Mouse (Mus musculus) limb, embryonic 14.5 days (tissue): ENCODE data around the gene Akap2. TPM values are rescaled to one million over a fixed set of nuclear protein-coding genes. Genes with fewer than 3 reads are reported as not detected.
A peak's percentile ranks its signal among the peaks of the same experiment; 100 is the strongest.

Experiments used
- ATAC-seq: fragments of 200-750 bp; cut with Nextera tagmentation; 2 replicates; pipeline ENCODE4 v1.8.0; 2017; ENCODE audit warnings: low read depth, moderate number of reproducible peaks, moderate TSS enrichment; ENCODE audit not compliant: low FRiP score
- DNase-seq: peaks from one replicate; pipeline ENCODE4 v3.0.0-alpha.2; 2015; ENCODE audit warnings: low spot score
- H3K27ac ChIP-seq: fragments of 300-500 bp; sonication (generic); replicated peaks from 2 replicates; pipeline ENCODE4 v1.5.1; 2014; ENCODE audit warnings: low read depth, mild to moderate bottlenecking, low read length, moderate library complexity, mixed read lengths
- H3K27me3 ChIP-seq: fragments of 300-500 bp; sonication (generic); 2 replicates; pipeline ENCODE4 v1.6.1; 2014; ENCODE audit warnings: low read length, mixed read lengths; ENCODE audit not compliant: control insufficient read depth, insufficient read depth
- H3K36me3 ChIP-seq: fragments of 300-500 bp; sonication (generic); 2 replicates; pipeline ENCODE4 v1.6.1; 2014; ENCODE audit warnings: mild to moderate bottlenecking, low read length, moderate library complexity, mixed read lengths; ENCODE audit not compliant: control insufficient read depth, insufficient read depth
- H3K4me1 ChIP-seq: fragments of 300-500 bp; sonication (generic); 2 replicates; pipeline ENCODE4 v1.6.1; 2014; ENCODE audit warnings: antibody characterized with exemption, low read length, mixed read lengths; ENCODE audit not compliant: control insufficient read depth, insufficient read depth
- H3K4me2 ChIP-seq: fragments of 300-500 bp; sonication (generic); replicated peaks from 2 replicates; pipeline ENCODE4 v1.6.1; 2014; ENCODE audit warnings: low read depth, mild to moderate bottlenecking, low read length, moderate library complexity; ENCODE audit not compliant: severe bottlenecking
- H3K4me3 ChIP-seq: fragments of 300-500 bp; sonication (generic); replicated peaks from 2 replicates; pipeline ENCODE4 v1.5.1; 2014; ENCODE audit warnings: low read length
- H3K9ac ChIP-seq: fragments of 300-500 bp; sonication (generic); 2 replicates; pipeline ENCODE4 v1.6.1; 2014; ENCODE audit warnings: mild to moderate bottlenecking, low read depth, low read length, moderate library complexity; ENCODE audit not compliant: severe bottlenecking
- H3K9me3 ChIP-seq: fragments of 300-500 bp; sonication (generic); 2 replicates; pipeline ENCODE4 v1.6.1; 2016; ENCODE audit warnings: low read length; ENCODE audit not compliant: control insufficient read depth
- POLR2A ChIP-seq: fragments of 200-500 bp; IDR thresholded peaks from 2 replicates; pipeline ENCODE4 v1.8.0; 2012; ENCODE audit warnings: inconsistent platforms, mild to moderate bottlenecking, moderate library complexity, borderline replicate concordance; ENCODE audit not compliant: insufficient read depth, insufficient read length; ENCODE audit errors: extremely low read depth
- WGBS: fragments of 180-500 bp; shearing (Covaris S2); extraction: QIAGEN DNeasy Blood & Tissue Kit; methylation state at CpG from one replicate; pipeline ENCODE4 v1.1.7; 2014; 5-methylcytosine and 5-hydroxymethylcytosine counted together
- polyA plus RNA-seq, 2 experiments: library from polyadenylated mRNA; depleted of rRNA in 1 of 2; stranded (reverse) in 1 of 2; unstranded in 1 of 2; fragments of >200 nt; fragmentation: Nextera tagmentation in 1 of 2; extraction: Ambion mirVana in 1 of 2; gene quantifications; 2 replicates each; pipeline versions ENCODE4 v1.2.1 to v1.2.3; 2012 to 2014

The Akap2 gene
- polyA plus RNA-seq, 2 experiments: 23.6 to 27.6 TPM

GRCm38 (mm10) chr4:57755085-57755484 is 37.6 kb downstream of the Akap2 start:
- 92% methylated on average over 11 of the region's 11 CpGs for WGBS
- no peak overlapping the region for H3K9ac ChIP-seq
- H3K4me1 ChIP-seq: peaks cover 5% of the 10 kb centered on the region; the same call in 1 of the 2 replicates
- H3K4me2 ChIP-seq: no peak overlapping the region
- no peaks in the 10 kb centered on the region for H3K27me3 ChIP-seq
- H3K9me3 ChIP-seq: no peaks in the 10 kb centered on the region
- no peaks in the 10 kb centered on the region; the same call in 1 of the 2 replicates for H3K36me3 ChIP-seq
- no peak for TF ChIP-seq POLR2A
- no peak for ATAC-seq
- DNase-seq: no peak
- H3K27ac ChIP-seq: no peak overlapping the region
- no peak overlapping the region for H3K4me3 ChIP-seq

- TF ChIP-seq POLR2A: no peak
- H3K27ac ChIP-seq: no peak overlapping the region
- 54% methylated on average over 11 of the region's 11 CpGs for WGBS
These were observed 40.5 kb downstream of the Akap2 start for GRCm38 (mm10) chr4:57757997-57758396.

GRCm38 (mm10) chr4:57762424-57762823 is 45.0 kb downstream of the Akap2 start:
- 79% methylated on average over 7 of the region's 7 CpGs for WGBS

More at GRCm38 (mm10) chr4:57757997-57758396, 40.5 kb downstream of the Akap2 start:
- H3K4me1 ChIP-seq: no peaks in the 10 kb centered on the region
- H3K9me3 ChIP-seq: no peaks in the 10 kb centered on the region
- H3K4me2 ChIP-seq: no peak overlapping the region
- no peaks in the 10 kb centered on the region for H3K27me3 ChIP-seq
- H3K36me3 ChIP-seq: peaks cover 2% of the 10 kb centered on the region
- H3K4me3 ChIP-seq: no peak overlapping the region
- ATAC-seq: no peak
- H3K9ac ChIP-seq: no peak overlapping the region
- no peak for DNase-seq

GRCm38 (mm10) chr4:57764392-57764791 is 46.9 kb downstream of the Akap2 start:
- 21% methylated on average over 1 of the region's 1 CpGs for WGBS
- Histone ChIP-seq H3K4me2 (no peak overlapping the region), H3K4me3 (no peak overlapping the region), H3K4me1 (peaks cover 19% of the 10 kb centered on the region), H3K27ac (no peak overlapping the region), H3K9ac (no peak overlapping the region), H3K9me3 (no peaks in the 10 kb centered on the region), H3K27me3 (no peaks in the 10 kb centered on the region), H3K36me3 (peaks cover 2% of the 10 kb centered on the region; the same call in 1 of the 2 replicates)
- DNase-seq (peak; percentile 90), ATAC-seq (peak; percentile 81)
- TF ChIP-seq POLR2A: no peak

More at GRCm38 (mm10) chr4:57762424-57762823, 45.0 kb downstream of the Akap2 start:
- Histone ChIP-seq H3K27ac (no peak overlapping the region), H3K9ac (no peak overlapping the region), H3K4me2 (no peak overlapping the region), H3K27me3 (no peaks in the 10 kb centered on the region), H3K4me1 (peaks cover 19% of the 10 kb centered on the region), H3K4me3 (no peak overlapping the region), H3K9me3 (no peaks in the 10 kb centered on the region), H3K36me3 (peaks cover 2% of the 10 kb centered on the region)
- DNase-seq: no peak
- no peak for TF ChIP-seq POLR2A
- no peak for ATAC-seq

- 59% methylated on average over 1 of the region's 1 CpGs for WGBS
- Histone ChIP-seq H3K36me3 (peaks cover 2% of the 10 kb centered on the region; the same call in 1 of the 2 replicates), H3K27me3 (no peaks in the 10 kb centered on the region), H3K9me3 (no peaks in the 10 kb centered on the region), H3K27ac (peak overlapping the region; percentile 52; the same call in 1 of the 2 replicates), H3K4me1 (peaks cover 19% of the 10 kb centered on the region), H3K4me3 (no peak overlapping the region), H3K9ac (no peak overlapping the region), H3K4me2 (no peak overlapping the region)
- DNase-seq (no peak), ATAC-seq (no peak)
- TF ChIP-seq POLR2A: no peak
These were observed 47.5 kb downstream of the Akap2 start for GRCm38 (mm10) chr4:57764926-57765325.
